Mouse (Mus musculus): ENCODE measurements around the gene Rasl11b. TPM values are rescaled to one million over a fixed set of nuclear protein-coding genes. Genes with fewer than 3 reads are reported as not detected.

Rasl11b gene
- polyA plus RNA-seq, 1 experiment: 2.4 TPM

DNA sequence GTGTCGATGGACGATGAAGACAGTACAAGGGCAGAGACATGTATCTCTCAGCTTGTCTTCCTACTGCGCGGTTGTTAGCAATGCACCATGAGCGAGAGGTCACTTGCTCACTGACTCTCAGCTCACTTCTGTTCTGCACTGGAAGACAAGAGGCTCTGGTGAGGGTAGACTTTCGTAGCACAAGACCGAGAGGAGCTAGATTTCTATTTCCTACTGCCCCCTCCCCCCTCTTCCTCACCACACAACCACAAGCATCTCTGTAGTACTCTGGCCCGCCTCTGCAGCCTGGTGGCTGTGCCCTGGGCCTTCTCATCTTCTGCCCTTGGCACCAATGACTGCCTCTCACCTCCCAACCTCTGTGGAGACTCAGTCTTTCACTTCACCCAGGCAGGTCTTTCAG is 5.4 kb downstream of the Rasl11b start:
- Histone ChIP-seq H3K4me3 (no peak overlapping the region), H3ac (ENCODE audit: control insufficient read depth, insufficient read length) (no peak overlapping the region), H3K36me3 (ENCODE audit: control insufficient read depth, insufficient read depth) (no peaks in the 10 kb centered on the region), H3K27me3 (ENCODE audit: control insufficient read depth, insufficient read depth, insufficient read length) (no peaks in the 10 kb centered on the region), H3K79me2 (ENCODE audit: control insufficient read depth, insufficient read depth) (no peaks in the 10 kb centered on the region), H3K4me2 (ENCODE audit: low read depth) (no peak overlapping the region)
- no peak for TF ChIP-seq TCF3 (IDR thresholded peaks at IDR 0.05; ENCODE audit: insufficient read length, low read depth)
- no peak for TF ChIP-seq MYOD1 (IDR thresholded peaks at IDR 0.05; ENCODE audit: control insufficient read depth in 1 of 3, insufficient read length in 2 of 3, low read depth in 2 of 3)
- no peak for TF ChIP-seq POLR2A (IDR thresholded peaks at IDR 0.05; ENCODE audit: insufficient read length, low read depth)
- no peak for TF ChIP-seq SRF (IDR thresholded peaks at IDR 0.05; ENCODE audit: control insufficient read depth, insufficient read length, low read depth)
- no peak for TF ChIP-seq POLR2AphosphoS2 (IDR thresholded peaks at IDR 0.05; ENCODE audit: insufficient read length, low read depth)
- no peak for TF ChIP-seq CEBPB (IDR thresholded peaks at IDR 0.05; ENCODE audit: insufficient read depth, poor library complexity, severe bottlenecking)
- no peak for TF ChIP-seq USF1 (IDR thresholded peaks at IDR 0.05; ENCODE audit: low read depth)
- no peak for TF ChIP-seq REST (IDR thresholded peaks at IDR 0.05; ENCODE audit: insufficient read depth, insufficient read length)
- TF ChIP-seq MYOG (IDR thresholded peaks at IDR 0.05; ENCODE audit: control insufficient read depth in 1 of 3, insufficient read depth in 1 of 3, insufficient read length in 2 of 3, low read depth in 2 of 3): no peak
- no peak for TF ChIP-seq E2F4 (IDR thresholded peaks at IDR 0.05; ENCODE audit: insufficient read depth)
- no peak for TF ChIP-seq MAX (IDR thresholded peaks at IDR 0.05; ENCODE audit: low read depth)
- no peak for TF ChIP-seq TCF12 (IDR thresholded peaks at IDR 0.05; ENCODE audit: insufficient read depth, poor library complexity, severe bottlenecking)

GRCm38 (mm10) chr5:74201570-74202357 is 6.7 kb downstream of the Rasl11b start:
- Histone ChIP-seq H3K36me3 (ENCODE audit: control insufficient read depth, insufficient read depth) (no peaks in the 10 kb centered on the region), H3K4me2 (ENCODE audit: low read depth) (no peak overlapping the region), H3K27me3 (ENCODE audit: control insufficient read depth, insufficient read depth, insufficient read length) (no peaks in the 10 kb centered on the region), H3K79me2 (ENCODE audit: control insufficient read depth, insufficient read depth) (no peaks in the 10 kb centered on the region), H3ac (ENCODE audit: control insufficient read depth, insufficient read length) (no peak overlapping the region), H3K4me3 (no peak overlapping the region)
- TF ChIP-seq SRF (IDR thresholded peaks at IDR 0.05; ENCODE audit: control insufficient read depth, insufficient read length, low read depth): no peak
- no peak for TF ChIP-seq MYOD1 (IDR thresholded peaks at IDR 0.05; ENCODE audit: control insufficient read depth in 1 of 3, insufficient read length in 2 of 3, low read depth in 2 of 3)
- TF ChIP-seq POLR2AphosphoS2 (IDR thresholded peaks at IDR 0.05; ENCODE audit: insufficient read length, low read depth): no peak
- no peak for TF ChIP-seq TCF12 (IDR thresholded peaks at IDR 0.05; ENCODE audit: insufficient read depth, poor library complexity, severe bottlenecking)
- TF ChIP-seq CEBPB (IDR thresholded peaks at IDR 0.05; ENCODE audit: insufficient read depth, poor library complexity, severe bottlenecking): no peak
- no peak for TF ChIP-seq E2F4 (IDR thresholded peaks at IDR 0.05; ENCODE audit: insufficient read depth)
- TF ChIP-seq MYOG (IDR thresholded peaks at IDR 0.05; ENCODE audit: control insufficient read depth in 1 of 3, insufficient read depth in 1 of 3, insufficient read length in 2 of 3, low read depth in 2 of 3): no peak
- no peak for TF ChIP-seq POLR2A (IDR thresholded peaks at IDR 0.05; ENCODE audit: insufficient read length, low read depth)
- no peak for TF ChIP-seq USF1 (IDR thresholded peaks at IDR 0.05; ENCODE audit: low read depth)
- TF ChIP-seq TCF3 (IDR thresholded peaks at IDR 0.05; ENCODE audit: insufficient read length, low read depth): no peak

- H3K27me3 ChIP-seq (ENCODE audit: control insufficient read depth, insufficient read depth, insufficient read length): no peaks in the 10 kb centered on the region
- no peaks in the 10 kb centered on the region for H3K79me2 ChIP-seq (ENCODE audit: control insufficient read depth, insufficient read depth)
- TF ChIP-seq REST (IDR thresholded peaks at IDR 0.05; ENCODE audit: insufficient read depth, insufficient read length) (no peak), TCF3 (IDR thresholded peaks at IDR 0.05; ENCODE audit: insufficient read length, low read depth) (no peak), MYOD1 (IDR thresholded peaks at IDR 0.05; ENCODE audit: control insufficient read depth in 1 of 3, insufficient read length in 2 of 3, low read depth in 2 of 3) (no peak), POLR2A (IDR thresholded peaks at IDR 0.05; ENCODE audit: insufficient read length, low read depth) (no peak), USF1 (IDR thresholded peaks at IDR 0.05; ENCODE audit: low read depth) (no peak), CEBPB (IDR thresholded peaks at IDR 0.05; ENCODE audit: insufficient read depth, poor library complexity, severe bottlenecking) (no peak), SRF (IDR thresholded peaks at IDR 0.05; ENCODE audit: control insufficient read depth, insufficient read length, low read depth) (no peak), POLR2AphosphoS2 (IDR thresholded peaks at IDR 0.05; ENCODE audit: insufficient read length, low read depth) (no peak), E2F4 (IDR thresholded peaks at IDR 0.05; ENCODE audit: insufficient read depth) (no peak), MYOG (IDR thresholded peaks at IDR 0.05; ENCODE audit: control insufficient read depth in 1 of 3, insufficient read depth in 1 of 3, insufficient read length in 2 of 3, low read depth in 2 of 3) (no peak), MAX (IDR thresholded peaks at IDR 0.05; ENCODE audit: low read depth) (no peak), TCF12 (IDR thresholded peaks at IDR 0.05; ENCODE audit: insufficient read depth, poor library complexity, severe bottlenecking) (no peak)
- no peaks in the 10 kb centered on the region for H3K36me3 ChIP-seq (ENCODE audit: control insufficient read depth, insufficient read depth)
- H3ac ChIP-seq (ENCODE audit: control insufficient read depth, insufficient read length): no peak overlapping the region
- no peak overlapping the region for H3K4me2 ChIP-seq (ENCODE audit: low read depth)
- no peak overlapping the region for H3K4me3 ChIP-seq
These were observed 7.4 kb downstream of the Rasl11b start for GRCm38 (mm10) chr5:74202515-74202914.

- H3K36me3 ChIP-seq (ENCODE audit: control insufficient read depth, insufficient read depth): no peaks in the 10 kb centered on the region
- H3K27me3 ChIP-seq (ENCODE audit: control insufficient read depth, insufficient read depth, insufficient read length): no peaks in the 10 kb centered on the region
- no peak overlapping the region for H3K4me3 ChIP-seq
- TF ChIP-seq CEBPB (IDR thresholded peaks at IDR 0.05; ENCODE audit: insufficient read depth, poor library complexity, severe bottlenecking) (no peak), SRF (IDR thresholded peaks at IDR 0.05; ENCODE audit: control insufficient read depth, insufficient read length, low read depth) (no peak), MYOD1 (IDR thresholded peaks at IDR 0.05; ENCODE audit: control insufficient read depth in 1 of 3, insufficient read length in 2 of 3, low read depth in 2 of 3) (no peak), E2F4 (IDR thresholded peaks at IDR 0.05; ENCODE audit: insufficient read depth) (no peak), POLR2AphosphoS2 (IDR thresholded peaks at IDR 0.05; ENCODE audit: insufficient read length, low read depth) (no peak), TCF12 (IDR thresholded peaks at IDR 0.05; ENCODE audit: insufficient read depth, poor library complexity, severe bottlenecking) (no peak), USF1 (IDR thresholded peaks at IDR 0.05; ENCODE audit: low read depth) (no peak), POLR2A (IDR thresholded peaks at IDR 0.05; ENCODE audit: insufficient read length, low read depth) (no peak), TCF3 (IDR thresholded peaks at IDR 0.05; ENCODE audit: insufficient read length, low read depth) (no peak), REST (IDR thresholded peaks at IDR 0.05; ENCODE audit: insufficient read depth, insufficient read length) (no peak), MAX (IDR thresholded peaks at IDR 0.05; ENCODE audit: low read depth) (no peak), MYOG (IDR thresholded peaks at IDR 0.05; ENCODE audit: control insufficient read depth in 1 of 3, insufficient read depth in 1 of 3, insufficient read length in 2 of 3, low read depth in 2 of 3) (no peak)
- no peak overlapping the region for H3K4me2 ChIP-seq (ENCODE audit: low read depth)
- H3K79me2 ChIP-seq (ENCODE audit: control insufficient read depth, insufficient read depth): no peaks in the 10 kb centered on the region
- H3ac ChIP-seq (ENCODE audit: control insufficient read depth, insufficient read length): no peak overlapping the region
These were observed 9.4 kb downstream of the Rasl11b start for GRCm38 (mm10) chr5:74204465-74204864.

Measured in myocyte (in vitro differentiated cells).